Mouse (Mus musculus): ENCODE measurements at regions not wholly inside any gene's neighbourhood (a gene's known extent, or its start where the extent isn't known, plus 50 kb on each side); places are given as distances from the start of the nearest gene placed in this dataset.

GRCm38 (mm10) chr2:30675839-30676238 is 81.0 kb downstream of the Cstad start:
- 85% methylated on average over 2 of the region's 2 CpGs for WGBS
- Histone ChIP-seq H3K9me3 (replicated peaks; ENCODE audit: control insufficient read depth, low read length) (peaks cover 8% of the 10 kb centered on the region), H3K4me3 (ENCODE audit: low read length) (no peak overlapping the region), H3K36me3 (ENCODE audit: control insufficient read depth, insufficient read depth) (no peaks in the 10 kb centered on the region), H3K4me1 (ENCODE audit: control insufficient read depth, insufficient read depth, low read length) (peaks cover 21% of the 10 kb centered on the region), H3K9ac (ENCODE audit: low read length) (no peak overlapping the region), H3K4me2 (ENCODE audit: low read depth, low read length) (no peak overlapping the region), H3K27ac (ENCODE audit: low read length) (no peak overlapping the region), H3K27me3 (ENCODE audit: control insufficient read depth, insufficient read depth, low read length) (no peaks in the 10 kb centered on the region)
- no peak for ATAC-seq (replicated peaks; ENCODE audit: extremely low read depth, insufficient read depth, low FRiP score)

DNA sequence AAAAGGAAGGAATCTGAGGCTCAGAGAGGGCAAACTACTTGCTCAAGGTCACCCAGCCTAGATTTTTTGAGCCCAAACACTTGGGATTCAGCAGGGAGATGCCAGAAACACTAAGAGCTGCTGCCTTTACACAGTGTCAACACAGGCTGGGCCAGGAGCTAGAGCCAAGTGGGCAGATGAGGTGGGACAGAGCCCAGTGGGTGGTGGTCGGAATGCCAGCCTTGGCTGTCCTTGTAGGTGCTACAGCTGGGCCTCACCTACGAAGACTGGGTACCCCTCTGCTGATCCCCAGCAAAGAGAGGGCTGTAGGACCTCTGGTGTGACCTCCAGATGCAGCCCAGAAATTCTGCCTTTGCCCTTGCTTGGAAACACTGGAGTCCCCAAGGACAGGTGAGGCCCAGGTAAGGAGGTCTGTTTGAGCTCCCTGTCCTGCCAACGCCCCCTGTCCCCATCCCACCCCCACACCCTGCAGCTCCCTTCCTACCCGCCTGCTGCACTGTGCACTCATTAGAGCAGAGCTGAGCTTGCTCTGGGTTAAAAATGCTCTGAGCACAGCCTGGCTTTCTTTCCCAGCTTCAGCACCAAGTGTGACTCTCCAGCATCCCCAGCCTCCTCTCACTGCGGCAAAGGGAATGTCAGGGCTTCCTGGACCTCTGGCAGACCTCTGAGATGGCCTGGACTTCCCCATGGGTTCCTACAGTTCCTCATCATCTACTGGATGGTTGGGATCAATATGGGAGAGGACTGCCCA is 76.2 kb downstream of the Cstad start:
- WGBS, result 60% methylated on average over 5 of the region's 5 CpGs
- ATAC-seq (replicated peaks; ENCODE audit: extremely low read depth, insufficient read depth, low FRiP score), result no peak
- H3K36me3 ChIP-seq (ENCODE audit: control insufficient read depth, insufficient read depth), result no peaks in the 10 kb centered on the region
- no peaks in the 10 kb centered on the region for H3K27me3 ChIP-seq (ENCODE audit: control insufficient read depth, insufficient read depth, low read length)
- no peak overlapping the region for H3K27ac ChIP-seq (ENCODE audit: low read length)
- no peak overlapping the region for H3K4me3 ChIP-seq (ENCODE audit: low read length)
- H3K4me1 ChIP-seq (ENCODE audit: control insufficient read depth, insufficient read depth, low read length), result peaks cover 32% of the 10 kb centered on the region
- no peak overlapping the region for H3K9ac ChIP-seq (ENCODE audit: low read length)
- H3K4me2 ChIP-seq (ENCODE audit: low read depth, low read length), result no peak overlapping the region
- H3K9me3 ChIP-seq (replicated peaks; ENCODE audit: control insufficient read depth, low read length), result no peaks in the 10 kb centered on the region

DNA sequence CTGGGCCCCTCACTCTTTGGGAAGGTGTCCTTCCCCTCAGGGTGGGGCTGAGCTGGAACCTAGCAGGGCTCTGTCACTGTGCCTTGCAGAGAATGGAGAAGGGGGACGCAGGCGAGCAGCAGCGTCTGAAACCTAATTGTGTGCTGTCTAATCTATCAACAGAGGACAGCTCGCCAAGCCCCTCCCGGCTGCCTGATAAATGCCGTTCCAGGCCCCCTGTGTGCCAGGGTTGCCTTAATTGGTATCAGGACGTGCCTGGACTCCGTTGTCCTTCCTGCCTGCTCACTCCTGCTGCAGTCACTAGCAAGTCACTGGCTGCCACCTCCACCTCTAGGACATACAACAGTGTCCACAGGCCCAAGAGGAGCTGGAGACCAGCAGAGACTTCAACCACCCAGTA is 72.6 kb downstream of the Cstad start:
- H3K9me3 ChIP-seq (replicated peaks; ENCODE audit: control insufficient read depth, low read length), result no peaks in the 10 kb centered on the region
- peaks cover 32% of the 10 kb centered on the region for H3K4me1 ChIP-seq (ENCODE audit: control insufficient read depth, insufficient read depth, low read length)
- peak overlapping the region; percentile 69 for H3K9ac ChIP-seq (ENCODE audit: low read length)
- no peaks in the 10 kb centered on the region for H3K27me3 ChIP-seq (ENCODE audit: control insufficient read depth, insufficient read depth, low read length)
- H3K27ac ChIP-seq (ENCODE audit: low read length), result peak overlapping the region; percentile 95
- H3K36me3 ChIP-seq (ENCODE audit: control insufficient read depth, insufficient read depth), result no peaks in the 10 kb centered on the region
- peak overlapping the region; percentile 32 for H3K4me2 ChIP-seq (ENCODE audit: low read depth, low read length)
- ATAC-seq (replicated peaks; ENCODE audit: extremely low read depth, insufficient read depth, low FRiP score), result peak; percentile 89
- WGBS, result 9% methylated on average over 8 of the region's 8 CpGs
- no peak overlapping the region for H3K4me3 ChIP-seq (ENCODE audit: low read length)

DNA sequence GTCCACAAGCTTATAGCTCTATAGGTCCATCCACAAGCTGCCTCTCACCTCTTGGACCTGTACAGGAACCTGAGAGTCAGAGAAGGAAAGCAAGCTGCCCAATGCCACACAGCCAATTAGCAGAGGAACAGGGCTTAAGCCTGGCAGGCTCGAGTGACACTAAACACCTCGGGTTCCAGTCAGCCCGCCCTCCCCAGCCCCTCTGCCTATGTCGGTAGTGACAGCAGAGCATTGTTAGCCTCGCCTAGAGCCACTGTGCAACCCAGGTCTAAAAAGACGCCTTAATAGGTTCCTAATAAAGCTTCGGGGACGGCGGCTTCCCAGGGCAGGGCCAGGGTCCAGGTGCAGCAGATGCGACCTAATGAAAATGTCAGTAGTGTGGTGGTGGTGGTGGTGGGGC is 66.3 kb downstream of the Cstad start:
- no peak overlapping the region for H3K4me2 ChIP-seq (ENCODE audit: low read depth, low read length)
- H3K27me3 ChIP-seq (ENCODE audit: control insufficient read depth, insufficient read depth, low read length), result no peaks in the 10 kb centered on the region
- no peak overlapping the region for H3K9ac ChIP-seq (ENCODE audit: low read length)
- H3K36me3 ChIP-seq (ENCODE audit: control insufficient read depth, insufficient read depth), result no peaks in the 10 kb centered on the region
- WGBS, result 63% methylated on average over 10 of the region's 10 CpGs
- no peaks in the 10 kb centered on the region for H3K9me3 ChIP-seq (replicated peaks; ENCODE audit: control insufficient read depth, low read length)
- H3K4me1 ChIP-seq (ENCODE audit: control insufficient read depth, insufficient read depth, low read length), result peaks cover 42% of the 10 kb centered on the region
- no peak for ATAC-seq (replicated peaks; ENCODE audit: extremely low read depth, insufficient read depth, low FRiP score)
- H3K27ac ChIP-seq (ENCODE audit: low read length), result no peak overlapping the region
- no peak overlapping the region for H3K4me3 ChIP-seq (ENCODE audit: low read length)

GRCm38 (mm10) chr2:30660613-30660991 is 65.8 kb downstream of the Cstad start:
- 32% methylated on average over 10 of the region's 10 CpGs for WGBS
- peak overlapping the region; percentile 12; the same call in 1 of the 2 replicates for H3K4me2 ChIP-seq (ENCODE audit: low read depth, low read length)
- H3K27ac ChIP-seq (ENCODE audit: low read length), result peak overlapping the region; percentile 96
- ATAC-seq (replicated peaks; ENCODE audit: extremely low read depth, insufficient read depth, low FRiP score), result no peak
- H3K9me3 ChIP-seq (replicated peaks; ENCODE audit: control insufficient read depth, low read length), result no peaks in the 10 kb centered on the region
- peak overlapping the region; percentile 55 for H3K9ac ChIP-seq (ENCODE audit: low read length)
- no peak overlapping the region for H3K4me3 ChIP-seq (ENCODE audit: low read length)
- no peaks in the 10 kb centered on the region for H3K36me3 ChIP-seq (ENCODE audit: control insufficient read depth, insufficient read depth)
- no peaks in the 10 kb centered on the region for H3K27me3 ChIP-seq (ENCODE audit: control insufficient read depth, insufficient read depth, low read length)
- H3K4me1 ChIP-seq (ENCODE audit: control insufficient read depth, insufficient read depth, low read length), result peaks cover 41% of the 10 kb centered on the region

- ATAC-seq (replicated peaks; ENCODE audit: extremely low read depth, insufficient read depth, low FRiP score), result no peak
- 45% methylated on average over 11 of the region's 11 CpGs for WGBS
- Histone ChIP-seq H3K4me2 (ENCODE audit: low read depth, low read length) (no peak overlapping the region), H3K9ac (ENCODE audit: low read length) (peak overlapping the region; percentile 55), H3K4me3 (ENCODE audit: low read length) (no peak overlapping the region), H3K9me3 (replicated peaks; ENCODE audit: control insufficient read depth, low read length) (no peaks in the 10 kb centered on the region), H3K27me3 (ENCODE audit: control insufficient read depth, insufficient read depth, low read length) (no peaks in the 10 kb centered on the region), H3K4me1 (ENCODE audit: control insufficient read depth, insufficient read depth, low read length) (peaks cover 39% of the 10 kb centered on the region), H3K27ac (ENCODE audit: low read length) (peak overlapping the region; percentile 96), H3K36me3 (ENCODE audit: control insufficient read depth, insufficient read depth) (no peaks in the 10 kb centered on the region)
These were observed 65.2 kb downstream of the Cstad start for GRCm38 (mm10) chr2:30659836-30660612.

GRCm38 (mm10) chr2:30658844-30659555 is 64.2 kb downstream of the Cstad start:
- WGBS, result 5% methylated on average over 16 of the region's 16 CpGs
- H3K27ac ChIP-seq (ENCODE audit: low read length), result peak overlapping the region; percentile 96
- H3K4me3 ChIP-seq (ENCODE audit: low read length), result peak overlapping the region; percentile 40
- H3K9ac ChIP-seq (ENCODE audit: low read length), result peak overlapping the region; percentile 78
- ATAC-seq (replicated peaks; ENCODE audit: extremely low read depth, insufficient read depth, low FRiP score), result peak; percentile 49
- no peaks in the 10 kb centered on the region for H3K27me3 ChIP-seq (ENCODE audit: control insufficient read depth, insufficient read depth, low read length)
- H3K4me2 ChIP-seq (ENCODE audit: low read depth, low read length), result peak overlapping the region; percentile 69
- no peaks in the 10 kb centered on the region for H3K9me3 ChIP-seq (replicated peaks; ENCODE audit: control insufficient read depth, low read length)
- H3K4me1 ChIP-seq (ENCODE audit: control insufficient read depth, insufficient read depth, low read length), result peaks cover 42% of the 10 kb centered on the region
- no peaks in the 10 kb centered on the region for H3K36me3 ChIP-seq (ENCODE audit: control insufficient read depth, insufficient read depth)

Data from heart, embryonic 16.5 days (tissue).